Mouse (Mus musculus): ENCODE results near the gene Rab3a.

DNA sequence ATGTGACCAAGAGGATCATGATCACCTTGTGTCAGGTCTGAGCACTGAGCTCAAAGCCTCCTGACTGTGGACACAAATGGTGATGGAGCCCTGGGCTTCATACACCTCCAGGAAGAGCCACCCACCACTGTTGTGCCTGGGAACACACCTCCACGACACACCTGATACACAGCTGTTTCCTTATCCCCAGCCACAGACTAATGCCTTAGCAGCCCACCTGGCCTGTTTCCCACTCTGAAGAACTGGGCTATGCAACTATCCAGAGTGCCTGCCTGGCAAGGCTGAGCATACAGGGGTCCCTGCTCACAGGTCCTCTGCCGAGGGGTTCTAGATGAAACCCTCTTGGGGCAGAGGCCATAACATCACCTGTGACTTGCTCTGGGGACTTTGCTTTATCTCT, 39.7 kb downstream of the Rab3a start:
- TF ChIP-seq EP300 (IDR thresholded peaks at IDR 0.05) (no peak), CTCF (IDR thresholded peaks at IDR 0.05) (no peak)
